Mouse (Mus musculus): ENCODE data around the gene Cdc14a.
A peak's percentile ranks its signal among the peaks of the same experiment; 100 is the strongest.

The Cdc14a gene

DNA sequence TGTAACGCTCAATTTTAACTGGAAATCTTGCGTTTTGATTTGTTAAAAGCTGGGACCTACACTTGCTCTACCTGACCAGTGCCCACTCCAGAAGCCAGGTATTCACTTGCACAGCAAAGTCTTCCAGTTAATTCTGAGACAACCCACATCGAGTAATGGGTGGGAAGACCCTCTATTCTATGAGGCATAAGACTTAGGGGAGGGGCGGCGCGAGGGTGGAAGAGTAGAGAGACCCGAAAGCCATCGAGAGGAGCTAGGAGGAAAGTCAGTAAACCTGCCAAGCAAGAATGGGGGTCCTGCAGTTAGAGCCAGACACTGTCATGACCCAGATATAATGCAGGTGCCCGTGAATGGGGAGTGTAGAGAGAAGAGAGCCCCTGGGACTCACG, 96.2 kb downstream of the Cdc14a start:
- no peak for DNase-seq

DNA sequence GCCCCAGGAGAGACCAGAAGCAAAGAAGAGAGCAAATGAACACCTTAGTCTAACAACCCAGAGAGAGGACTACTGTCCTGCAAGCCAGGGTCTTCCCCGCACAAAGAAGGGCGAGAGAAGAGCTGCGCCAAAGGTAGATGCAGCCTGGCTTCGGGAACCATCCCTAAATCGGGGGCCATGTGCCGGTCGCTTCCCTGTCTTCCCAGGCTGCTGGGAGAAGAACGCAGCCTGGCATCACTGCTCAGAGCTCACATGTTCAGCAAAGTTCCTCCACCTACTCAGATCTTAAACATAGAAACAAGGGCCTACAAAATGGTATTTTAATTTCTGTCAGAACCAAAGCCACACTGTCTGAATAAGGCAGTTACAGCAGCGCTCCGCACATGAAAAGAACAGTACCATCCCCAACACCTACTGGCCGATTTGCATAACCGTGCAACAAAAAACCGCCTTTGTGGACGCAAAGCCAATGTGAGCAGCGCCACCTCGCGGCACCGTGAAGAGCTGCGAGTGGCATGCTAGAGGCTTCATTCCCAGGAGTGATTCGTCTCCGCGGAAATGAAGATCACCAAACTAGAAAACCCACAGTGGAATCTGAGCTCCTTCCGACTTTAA, 96.7 kb downstream of the Cdc14a start:
- DNase-seq, result peak; percentile 81

DNA sequence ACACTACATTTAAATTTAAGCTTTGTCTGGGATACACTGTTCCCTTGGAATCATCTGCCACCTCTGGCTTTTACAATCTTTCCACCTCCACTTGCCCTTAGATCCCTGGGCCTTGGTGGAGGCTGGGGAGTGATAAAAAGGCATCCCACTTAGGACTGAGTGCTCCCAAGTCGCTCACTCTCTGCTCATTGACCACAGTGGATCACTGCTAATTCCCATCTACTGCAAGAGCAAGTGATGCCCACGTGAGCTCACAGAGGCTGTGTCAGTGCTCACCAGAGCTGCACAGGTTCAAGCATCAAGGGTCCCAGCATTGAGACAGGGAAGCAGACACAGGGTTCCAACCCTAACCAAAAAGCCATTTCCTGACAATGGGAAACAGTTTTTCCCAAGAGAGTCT, 98.3 kb downstream of the Cdc14a start:
- DNase-seq, result no peak

DNA sequence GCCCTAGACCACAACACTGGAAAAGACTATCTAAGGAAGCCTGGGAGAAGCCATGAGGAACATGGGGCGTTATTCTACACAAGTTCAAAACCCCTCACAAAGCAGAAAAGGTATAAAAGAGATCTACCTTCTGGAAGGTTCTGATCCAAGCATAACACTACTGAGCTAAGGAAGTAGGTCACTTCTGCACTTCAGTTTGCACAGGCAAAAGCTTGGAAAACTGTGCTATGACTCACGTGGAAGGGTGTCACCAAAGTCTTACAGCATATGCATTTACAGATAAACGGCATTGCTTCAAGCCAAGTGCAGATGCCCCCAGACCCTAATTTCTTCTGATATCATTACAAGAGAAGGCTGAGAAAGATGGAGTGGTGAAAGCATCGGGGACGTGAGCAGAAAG, 104.1 kb downstream of the Cdc14a start:
- no peak for DNase-seq

DNA sequence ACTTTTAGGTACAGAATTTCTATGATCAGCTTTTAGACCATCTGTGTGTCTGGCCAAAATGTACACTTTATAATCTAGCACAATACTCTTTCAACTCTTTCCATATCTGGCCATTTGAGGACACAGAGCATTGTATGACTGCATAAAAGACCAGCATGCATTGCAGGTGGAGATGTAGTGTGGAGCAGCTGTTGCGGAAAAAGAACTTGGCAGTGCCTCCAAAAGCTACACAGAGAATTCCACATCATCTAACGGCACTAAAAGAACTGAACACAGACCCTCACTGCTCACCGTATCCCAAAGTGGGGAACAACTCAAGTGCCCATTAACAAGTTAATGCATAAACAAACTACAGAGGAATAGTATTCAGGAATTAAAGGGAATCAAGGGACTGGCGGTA, 112.0 kb downstream of the Cdc14a start:
- no peak for DNase-seq

DNA sequence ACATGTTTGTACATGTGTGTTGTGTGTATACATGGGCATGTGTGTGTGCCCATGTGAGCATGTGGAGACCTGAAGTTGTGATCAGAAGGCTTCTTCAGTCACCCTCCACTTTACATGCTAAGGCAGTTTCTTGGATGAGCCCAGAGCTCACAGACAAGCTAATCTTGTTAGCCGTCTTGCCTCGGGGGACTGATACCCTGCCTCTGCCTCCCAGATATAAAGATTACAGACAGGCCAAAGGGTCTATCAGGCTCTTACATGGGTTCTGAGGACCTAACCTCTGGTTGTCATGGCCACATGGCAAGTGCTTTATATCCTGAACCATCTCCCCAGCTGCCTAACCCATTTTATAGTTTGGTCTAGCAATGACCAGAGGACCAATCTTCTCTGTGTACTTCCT, 112.7 kb downstream of the Cdc14a start:
- DNase-seq, result no peak

DNA sequence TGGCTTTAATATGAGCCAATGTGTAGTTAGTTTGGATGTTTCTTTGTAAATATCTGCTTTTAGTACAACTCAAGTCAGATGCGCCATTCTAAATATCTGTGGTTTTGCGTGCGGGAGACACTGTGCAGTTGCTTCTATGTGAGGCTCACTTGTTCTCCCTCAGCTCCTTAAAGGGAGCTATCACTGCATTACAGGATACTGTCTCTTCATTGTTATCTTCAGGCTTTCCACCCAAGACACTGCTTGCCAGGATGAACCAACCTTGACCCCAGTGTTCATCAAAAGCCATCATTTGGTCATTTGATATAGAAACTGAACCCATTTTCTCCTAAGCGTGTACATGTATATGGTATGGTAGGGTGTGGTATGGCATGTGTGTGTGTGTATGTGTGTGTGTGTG, 113.2 kb downstream of the Cdc14a start:
- DNase-seq, result no peak

DNA sequence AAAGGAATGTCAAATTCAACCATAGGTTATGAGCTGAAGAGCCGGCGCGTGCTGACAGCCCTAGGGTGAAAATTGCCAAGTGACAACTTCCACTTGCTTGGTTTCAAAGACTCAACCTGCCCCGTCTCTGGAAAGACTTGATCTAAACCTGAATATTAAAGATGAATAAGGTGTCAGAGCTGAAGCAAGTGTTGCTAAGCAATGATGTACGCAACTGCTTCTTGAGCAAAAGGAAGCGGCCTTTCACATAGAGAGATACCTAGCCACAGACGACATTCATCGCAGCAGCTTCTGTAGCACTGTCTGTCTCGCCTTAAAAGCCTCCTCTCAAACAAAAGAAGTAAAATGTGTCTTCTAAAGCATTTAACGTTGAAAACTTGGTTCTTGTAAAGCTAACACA, 113.8 kb downstream of the Cdc14a start:
- no peak for DNase-seq

DNA sequence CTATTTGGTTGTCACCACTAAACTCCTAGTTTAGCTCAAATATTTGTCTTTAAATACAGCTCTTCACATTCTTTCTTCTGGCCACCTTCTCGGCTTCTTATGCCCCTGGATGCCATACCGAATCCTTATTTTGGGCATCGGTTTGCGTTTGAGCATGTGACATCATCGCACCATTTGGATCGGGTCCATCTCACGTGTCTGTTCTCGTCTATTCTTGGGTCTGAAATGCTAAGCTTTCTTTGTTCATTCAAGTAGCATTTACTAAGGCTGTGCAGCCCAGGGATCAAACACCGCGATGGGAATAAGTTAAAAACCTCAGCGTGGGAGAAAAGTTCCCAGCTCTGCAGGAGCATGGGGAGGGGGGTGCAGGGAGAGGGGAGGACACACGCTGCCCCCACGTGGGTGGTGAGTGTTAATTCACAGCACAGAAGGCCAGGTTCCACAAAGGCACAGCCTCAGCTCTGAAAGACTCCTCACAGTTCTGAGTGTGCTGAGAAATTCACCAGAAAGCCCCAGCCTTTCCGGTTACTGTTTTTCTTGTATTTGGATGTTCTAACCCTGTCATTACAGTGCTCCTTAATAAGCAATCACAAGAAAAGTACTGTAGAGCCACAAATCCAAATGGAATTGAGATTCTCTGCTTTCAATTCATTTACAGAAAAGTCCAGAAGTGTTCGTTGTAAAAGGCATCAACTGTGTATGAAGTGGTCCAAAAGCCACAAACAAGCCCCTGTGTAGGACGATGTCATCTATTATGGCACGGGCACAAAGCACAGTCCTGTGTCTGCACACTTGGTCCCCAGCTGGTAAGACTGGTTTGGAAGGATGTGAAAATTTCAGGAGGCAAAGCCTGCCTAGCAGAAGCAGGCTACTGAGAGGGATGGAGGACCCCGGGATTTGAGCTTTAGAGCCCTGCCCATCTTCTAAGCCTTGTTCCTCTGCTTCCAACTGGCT, 118.8 kb downstream of the Cdc14a start:
- no peak for DNase-seq

DNA sequence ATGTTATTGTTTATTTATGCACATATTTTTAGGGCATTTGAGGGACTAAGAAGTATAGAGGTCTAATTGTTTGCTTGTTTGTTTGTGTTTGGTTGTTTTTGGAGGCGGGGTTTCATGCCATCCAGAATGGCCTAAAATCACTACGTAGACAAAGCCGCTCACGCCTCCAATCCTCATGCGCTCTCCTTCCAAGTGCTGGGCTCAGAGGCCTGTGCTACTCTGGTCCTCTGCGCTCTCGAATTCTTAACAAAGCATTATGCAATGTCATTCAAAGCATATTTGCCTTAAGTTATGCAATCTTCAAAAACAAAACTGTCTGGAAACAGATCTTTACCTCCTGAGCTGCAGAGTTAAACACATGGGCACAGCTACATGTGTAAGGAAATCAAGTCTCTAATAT, 121.3 kb downstream of the Cdc14a start:
- no peak for DNase-seq

DNA sequence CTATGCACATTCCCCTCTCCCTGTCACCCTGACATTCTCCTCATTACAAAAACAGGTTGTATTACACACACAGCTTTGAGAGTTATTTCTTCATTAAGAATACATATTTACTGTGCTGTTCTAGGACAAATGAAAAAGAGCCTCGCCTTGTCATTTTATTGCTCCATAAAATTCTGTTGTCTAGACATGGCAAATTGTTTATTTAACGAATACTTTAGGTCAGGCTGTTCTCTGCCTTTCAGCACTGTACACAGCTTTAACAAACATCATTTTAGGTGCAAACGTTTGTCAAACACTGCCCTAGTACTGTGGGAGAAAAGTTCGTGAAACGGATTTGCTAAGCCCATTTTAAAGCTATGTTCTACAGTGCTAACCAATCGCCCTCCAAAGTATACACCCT, 122.1 kb downstream of the Cdc14a start:
- no peak for DNase-seq

DNA sequence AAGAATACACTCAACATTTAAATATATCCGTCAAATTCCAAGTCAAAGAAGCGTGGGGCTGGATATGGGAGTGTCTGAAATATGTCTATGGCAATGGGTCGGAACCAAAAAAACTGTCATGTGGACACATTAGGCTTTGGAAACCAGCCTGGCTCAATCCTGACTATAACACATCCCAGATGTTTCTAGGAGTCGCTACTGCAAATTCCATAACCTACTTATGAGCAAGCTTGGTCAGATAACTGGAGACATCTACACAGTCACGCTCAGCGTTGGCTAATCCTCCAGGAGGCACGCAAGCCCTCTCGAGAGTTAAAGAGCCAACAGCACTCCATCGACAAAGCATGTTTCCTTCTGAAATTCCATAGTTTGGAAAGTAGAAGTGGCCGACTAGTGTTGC, 125.1 kb downstream of the Cdc14a start:
- DNase-seq, result no peak

DNA sequence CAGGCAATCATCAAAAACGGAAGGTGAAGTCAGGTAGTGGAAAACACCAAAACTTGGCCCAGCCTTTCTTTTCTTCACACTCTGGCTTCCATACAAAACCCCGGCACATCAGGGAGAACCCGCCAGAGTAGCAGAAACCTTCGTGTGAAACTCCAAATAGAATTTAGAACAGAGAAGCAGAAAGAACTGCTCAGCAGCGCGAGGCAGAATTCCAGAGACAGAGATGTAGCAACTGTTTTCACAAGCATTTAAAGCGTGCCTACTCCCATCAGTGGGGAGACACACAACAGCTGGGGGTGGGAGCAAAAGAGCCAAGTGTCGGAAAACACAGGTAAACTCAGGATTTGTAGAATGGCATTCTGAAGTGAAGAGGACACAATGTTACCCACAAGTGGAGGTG, 125.8 kb downstream of the Cdc14a start:
- DNase-seq, result no peak

DNA sequence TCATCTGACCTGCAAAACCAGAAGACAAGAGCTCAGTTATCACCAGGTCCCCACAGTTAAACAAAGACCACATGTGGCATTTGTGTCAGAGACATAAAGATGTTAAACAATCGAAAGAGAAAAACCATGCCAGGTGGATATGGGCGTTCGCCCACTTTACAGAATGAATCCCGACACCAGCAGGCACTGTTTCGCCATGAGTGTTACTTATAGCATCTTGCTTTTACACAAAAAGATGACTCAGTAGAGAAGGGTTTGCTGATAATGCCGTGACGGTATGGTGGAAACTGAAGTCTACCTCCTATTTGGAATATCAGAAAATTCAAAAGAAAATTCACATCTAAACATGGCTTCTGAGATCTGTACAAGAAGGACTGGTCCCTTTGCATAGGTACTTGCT, 126.7 kb downstream of the Cdc14a start:
- no peak for DNase-seq

DNA sequence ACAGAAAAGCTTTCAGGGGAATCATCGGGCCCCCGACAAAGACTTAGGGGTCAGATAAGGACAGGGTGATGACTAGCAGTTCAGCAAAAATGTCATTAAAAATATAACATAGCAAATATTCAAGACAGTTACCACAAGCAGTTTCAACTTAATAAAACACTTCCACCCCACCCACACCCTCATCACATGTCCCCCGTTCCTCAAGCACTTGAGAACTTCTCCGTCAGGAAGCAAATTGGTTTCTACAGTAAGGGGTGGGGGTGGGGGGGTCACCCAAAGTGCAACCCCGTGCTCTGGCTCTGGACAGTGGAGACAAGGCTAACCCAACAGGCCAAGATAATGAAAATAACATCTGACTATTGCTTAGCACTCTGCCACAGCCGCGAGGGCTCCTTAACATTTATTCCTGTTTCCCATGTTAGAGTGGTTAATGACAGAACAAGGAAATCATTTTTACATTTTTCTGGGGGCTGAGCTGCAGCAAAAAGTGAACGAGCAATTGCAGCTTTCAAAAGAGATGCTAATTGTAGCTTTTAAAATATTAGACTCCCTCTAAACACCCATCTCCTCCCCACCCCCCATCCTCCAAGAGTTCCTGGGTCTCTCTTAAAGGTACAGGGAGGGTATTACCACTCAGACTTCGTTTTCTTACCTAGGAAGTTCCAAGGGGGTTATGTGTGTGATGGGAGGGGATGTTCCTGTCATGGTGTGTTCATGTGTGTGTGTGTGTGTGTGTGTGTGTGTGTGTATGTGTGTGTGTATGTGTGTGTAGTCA, 133.6 kb downstream of the Cdc14a start:
- DNase-seq, result no peak

DNA sequence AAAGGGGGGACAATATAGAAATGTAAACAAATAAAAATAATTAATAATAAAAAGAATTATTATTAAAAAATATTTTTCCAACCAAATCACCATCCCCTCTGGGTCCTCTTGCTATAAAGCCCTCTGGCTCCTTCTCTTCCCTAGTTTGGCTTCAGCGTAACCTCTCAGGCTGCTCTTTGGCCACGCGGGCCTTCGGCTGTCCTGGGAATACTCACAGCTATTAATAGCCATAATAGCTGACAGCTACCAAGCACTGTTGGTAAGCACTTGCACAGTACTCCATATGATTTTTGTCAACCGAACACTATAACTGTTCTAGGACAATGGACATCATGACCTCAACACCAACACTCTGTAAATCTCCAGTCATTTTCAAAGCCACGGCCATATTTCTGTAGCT, 135.0 kb downstream of the Cdc14a start:
- DNase-seq, result peak; percentile 18

DNA sequence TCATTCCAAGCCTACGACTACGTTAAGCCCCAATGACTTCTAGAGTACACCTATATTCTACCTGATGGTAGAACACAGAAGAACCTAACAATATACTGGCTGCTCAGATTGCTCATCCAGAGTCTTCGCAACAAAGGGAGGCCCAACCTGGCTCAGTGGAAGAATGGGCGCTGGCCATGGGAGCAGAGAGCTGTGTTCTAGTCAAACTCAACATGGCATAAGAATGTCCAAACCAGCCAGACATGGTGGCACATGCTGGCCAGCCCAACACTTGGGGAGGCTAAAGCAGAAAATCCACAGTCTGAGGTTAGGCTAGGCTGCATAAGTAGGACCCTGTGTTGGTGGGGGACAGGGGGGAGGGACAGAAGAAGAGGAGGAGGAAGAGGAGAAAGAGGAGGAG, 139.1 kb downstream of the Cdc14a start:
- no peak for DNase-seq

DNA sequence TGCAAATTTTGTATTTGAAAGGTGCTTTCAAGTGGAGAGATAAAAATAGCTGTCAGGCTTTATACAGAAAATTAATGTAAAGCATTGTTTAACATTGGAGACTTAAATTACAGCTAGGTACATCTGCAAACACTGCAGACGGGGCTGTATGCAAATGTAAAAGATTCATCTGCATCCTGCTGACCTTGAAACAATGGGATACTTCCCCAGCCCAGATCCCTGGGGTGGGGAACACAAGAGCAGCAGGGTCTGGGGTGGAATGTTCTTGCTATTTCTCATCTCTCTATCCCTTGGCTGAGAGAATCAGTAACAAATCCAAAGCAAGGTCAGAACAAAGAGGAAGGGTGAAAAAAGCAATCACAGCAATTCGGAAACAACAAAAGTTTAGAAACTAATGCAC, 139.8 kb downstream of the Cdc14a start:
- no peak for DNase-seq

DNA sequence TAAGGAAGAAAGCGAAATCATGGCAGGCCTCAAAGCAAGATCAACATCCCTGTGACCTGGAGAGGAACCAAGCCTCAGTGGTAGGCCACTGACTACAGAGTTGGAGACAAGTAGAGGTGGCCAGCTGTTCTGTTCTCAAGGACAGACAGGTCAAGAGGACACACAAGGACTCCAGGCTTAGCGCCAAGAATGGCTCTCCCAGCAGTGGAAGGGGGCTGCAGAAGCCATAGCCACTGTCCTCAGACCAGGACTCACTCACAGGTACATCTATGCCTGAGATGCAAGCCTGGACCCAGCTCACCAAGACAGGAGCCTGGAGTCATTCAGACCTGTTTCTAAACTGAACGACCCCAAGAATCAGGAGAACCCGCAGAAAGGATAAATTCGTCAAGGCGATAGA, 142.2 kb downstream of the Cdc14a start:
- no peak for DNase-seq

DNA sequence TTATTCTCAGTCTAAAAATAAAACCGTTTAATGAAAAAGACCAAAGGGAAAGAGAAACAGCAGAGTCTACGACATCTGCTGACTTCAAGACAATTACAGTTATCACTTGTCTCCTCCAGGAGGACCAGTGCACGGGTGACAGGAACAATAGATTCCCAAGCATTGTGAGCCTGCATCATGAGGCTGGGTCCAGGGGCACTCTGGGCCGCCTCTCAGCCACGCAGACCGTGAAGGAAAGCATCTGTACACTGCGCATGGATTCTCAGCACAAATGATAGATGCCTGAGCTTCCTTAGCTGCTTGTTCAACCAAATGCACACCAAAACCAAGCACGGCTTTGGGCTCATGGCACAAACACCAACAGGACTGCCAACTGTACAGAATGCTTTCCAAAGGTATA, 146.7 kb downstream of the Cdc14a start:
- no peak for DNase-seq

DNA sequence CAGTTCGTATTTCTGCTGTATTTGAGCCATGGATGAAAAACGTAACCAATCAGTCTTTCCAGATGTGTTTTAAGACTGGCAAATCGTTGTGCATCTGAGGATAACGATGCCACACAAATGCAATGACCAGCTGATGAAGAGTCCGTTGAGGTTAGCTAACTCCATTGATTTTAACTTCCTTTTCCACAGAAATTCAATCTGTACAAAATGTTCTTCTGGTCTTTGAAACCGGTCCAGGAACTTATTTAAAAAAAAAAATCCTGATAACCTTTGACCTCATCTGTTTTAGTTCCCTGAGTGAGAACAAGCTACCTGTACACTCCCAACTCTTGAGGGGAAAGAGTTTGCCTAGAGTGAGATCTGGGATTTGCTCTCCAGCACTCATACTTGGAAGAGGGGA, 152.2 kb downstream of the Cdc14a start:
- no peak for DNase-seq

DNA sequence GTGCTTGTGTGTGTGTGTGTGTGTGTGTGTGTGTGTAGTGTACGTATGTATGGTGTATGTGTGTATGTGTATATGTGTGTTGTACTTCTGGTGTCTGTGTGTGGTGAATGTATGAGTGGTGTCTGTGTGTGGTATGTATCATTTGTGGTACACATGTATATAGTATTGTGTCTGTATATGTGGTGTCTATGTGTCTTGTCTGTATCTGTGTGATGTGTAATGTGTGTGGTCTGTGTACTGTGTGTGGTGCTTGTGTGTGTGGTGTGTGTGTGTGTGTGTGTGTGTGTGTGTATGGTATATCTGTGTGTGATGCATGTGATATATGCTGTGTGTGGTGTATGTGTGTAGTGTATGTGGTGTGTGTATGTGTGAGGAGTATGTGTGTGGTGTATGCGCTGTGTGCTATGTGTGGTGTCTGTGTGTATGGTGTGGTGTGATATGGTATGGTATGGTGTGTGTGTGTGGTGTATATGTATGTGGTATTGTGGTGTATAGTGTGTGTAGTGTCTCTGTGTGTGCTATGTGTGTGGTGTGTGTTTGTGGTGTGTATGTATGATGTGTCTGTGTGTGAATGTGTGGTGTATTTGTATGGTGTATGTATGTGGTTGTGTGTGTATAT, 156.7 kb downstream of the Cdc14a start:
- no peak for DNase-seq

DNA sequence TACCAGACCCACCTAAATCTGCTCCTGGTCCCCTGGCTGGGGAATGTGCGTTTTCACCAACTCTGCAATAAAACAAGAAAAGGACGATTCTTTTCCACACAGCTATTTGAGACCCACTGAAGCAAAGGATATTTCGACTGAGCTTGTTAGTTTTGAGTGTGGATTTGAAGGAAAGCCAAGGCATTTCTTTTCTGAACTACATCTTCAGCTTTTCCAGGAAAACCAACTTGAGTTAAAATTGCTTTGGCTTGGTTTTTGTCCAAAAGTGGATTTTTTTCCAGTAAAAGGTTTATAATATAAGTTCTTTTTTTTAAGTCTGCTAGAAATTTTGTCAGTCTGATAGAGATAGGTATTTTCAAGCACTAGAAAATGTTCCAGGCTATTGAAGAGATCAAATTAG, 157.5 kb downstream of the Cdc14a start:
- DNase-seq, result no peak
